Mouse (Mus musculus) neural tube, embryonic 10.5 days (tissue): Measurements from ENCODE around the gene Rbm14.
"Not testable (repeated sequence)": the region's sequence is repeated elsewhere in the genome, so short reads cannot be mapped to it uniquely, and the experiment has no call there.

ENCODE experiments used
- DNase-seq: peaks from one replicate; pipeline ENCODE4 v3.0.0-alpha.2; 2017; ENCODE audit warnings: low spot score; ENCODE audit errors: extremely low spot score

Gene Rbm14

DNA sequence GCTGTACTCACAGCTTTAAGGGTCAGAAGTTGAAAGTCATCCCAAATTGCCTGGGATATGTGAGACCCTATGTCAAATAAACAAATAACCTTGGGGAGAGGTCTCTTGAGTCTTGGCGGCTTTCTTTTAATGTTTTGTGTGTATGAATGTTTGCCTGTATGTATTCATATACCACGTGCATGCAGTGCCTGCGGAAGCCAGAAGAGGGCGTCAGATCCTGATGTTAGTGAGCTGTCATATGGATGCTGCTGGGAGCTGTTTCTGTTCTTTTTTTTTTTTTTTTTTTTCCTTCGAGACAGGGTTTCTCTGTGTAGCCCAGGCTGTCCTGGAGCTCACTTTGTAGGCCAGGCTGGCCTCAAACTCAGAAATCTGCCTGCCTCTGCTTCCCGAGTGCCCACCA lies 1.6 kb upstream of the Rbm14 start:
- DNase-seq, result no peak

DNA sequence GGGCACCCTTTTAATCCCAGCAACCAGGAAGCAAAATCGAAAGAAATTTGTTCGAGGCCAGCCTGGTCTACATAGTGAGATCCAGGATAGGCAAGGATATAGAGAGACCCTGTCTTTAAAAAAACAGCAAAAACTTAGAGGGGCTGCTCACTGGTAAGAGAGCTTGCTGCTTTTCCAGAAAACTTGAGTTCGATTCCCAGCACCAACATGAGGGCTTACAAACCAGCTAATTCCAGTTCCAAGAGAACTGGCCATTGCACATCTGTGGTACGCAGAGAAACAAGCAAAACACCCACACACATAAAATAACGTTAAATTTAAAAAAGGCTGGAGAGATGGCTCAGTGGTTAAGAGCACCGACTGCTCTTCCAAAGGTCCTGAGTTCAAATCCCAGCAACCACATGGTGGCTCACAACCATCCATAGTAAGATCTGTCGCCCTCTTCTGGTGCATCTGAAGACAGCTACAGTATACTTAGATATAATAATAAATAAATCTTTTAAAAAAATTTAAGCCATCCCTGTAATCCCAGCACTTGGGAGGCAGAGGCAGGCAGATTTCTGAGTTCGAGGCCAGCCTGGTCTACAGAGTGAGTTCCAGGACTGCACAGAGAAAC lies 1.0 kb upstream of the Rbm14 start:
- DNase-seq, result peak; percentile 16

DNA sequence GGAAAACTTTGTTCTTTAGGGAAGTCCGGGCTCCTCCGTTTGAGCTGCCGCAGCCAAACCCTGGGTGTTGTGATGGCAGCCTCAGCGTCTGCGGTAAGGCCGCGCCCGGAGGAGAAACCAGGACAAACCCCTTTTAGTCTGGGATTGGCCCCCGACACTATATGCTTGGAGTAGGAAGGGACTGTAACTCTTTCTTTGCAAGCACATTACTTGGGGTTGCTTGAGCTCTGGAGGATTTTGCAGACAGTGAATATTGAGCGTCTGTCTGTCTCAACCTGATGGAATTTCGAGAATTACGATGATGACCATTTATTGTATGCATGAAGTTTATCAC lies 442 bp upstream of the Rbm14 start:
- no peak for DNase-seq

DNA sequence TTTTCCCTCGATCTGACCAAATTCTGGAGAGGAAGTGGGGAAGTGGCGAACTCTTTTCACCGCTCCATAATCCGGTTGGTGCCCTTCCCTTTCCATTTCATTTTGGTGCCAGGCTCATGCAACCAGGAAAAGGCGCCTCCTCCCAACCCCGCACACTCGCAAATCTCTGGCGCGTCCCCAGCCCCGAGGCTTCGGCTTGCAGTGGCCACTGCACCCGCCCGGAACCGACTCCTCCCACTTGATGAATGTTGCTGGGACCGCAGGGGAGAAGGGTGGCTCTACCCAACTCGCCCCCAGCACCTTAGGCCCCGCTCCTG lies 730 bp downstream of the Rbm14 start:
- DNase-seq, result no peak

DNA sequence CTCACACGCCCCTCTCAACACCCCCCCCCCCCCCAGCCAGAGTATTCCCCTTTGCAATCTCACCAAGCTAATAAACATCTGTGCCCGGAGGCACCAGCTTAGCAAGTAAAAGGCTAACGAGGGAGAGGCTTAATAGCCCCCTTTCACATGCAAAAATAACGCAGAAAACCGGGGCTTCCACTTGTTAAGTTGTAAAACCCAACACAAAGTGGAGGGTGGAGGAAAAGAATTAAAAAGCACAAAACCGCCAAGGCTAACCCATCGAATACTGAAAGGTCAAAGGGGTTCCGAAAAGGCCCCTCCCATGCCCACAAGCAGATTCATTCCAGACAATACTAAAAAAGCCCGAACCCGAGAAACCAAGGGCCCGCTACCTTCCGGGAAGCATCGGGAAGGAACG lies 1.1 kb downstream of the Rbm14 start:
- no peak for DNase-seq

DNA sequence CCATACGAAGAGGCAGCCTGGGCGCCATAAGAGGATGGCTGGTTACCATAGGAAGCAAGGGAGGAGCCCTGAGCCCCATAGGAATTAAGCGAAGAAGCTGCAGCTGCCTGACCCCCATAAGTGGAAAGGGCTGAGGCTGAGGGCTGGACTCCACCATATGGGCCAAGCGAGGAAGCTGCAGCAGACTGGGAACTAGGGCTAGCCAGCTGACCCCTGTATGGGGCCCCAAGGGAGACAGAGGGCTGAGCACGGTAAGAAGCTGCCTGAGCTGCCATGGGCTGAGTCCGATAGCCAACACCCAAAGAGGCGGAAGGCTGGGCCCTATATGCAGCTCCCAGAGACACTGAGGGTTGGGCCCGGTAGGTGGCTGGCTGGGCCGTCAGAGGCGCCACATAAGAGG lies 8.2 kb downstream of the Rbm14 start:
- no peak for DNase-seq

DNA sequence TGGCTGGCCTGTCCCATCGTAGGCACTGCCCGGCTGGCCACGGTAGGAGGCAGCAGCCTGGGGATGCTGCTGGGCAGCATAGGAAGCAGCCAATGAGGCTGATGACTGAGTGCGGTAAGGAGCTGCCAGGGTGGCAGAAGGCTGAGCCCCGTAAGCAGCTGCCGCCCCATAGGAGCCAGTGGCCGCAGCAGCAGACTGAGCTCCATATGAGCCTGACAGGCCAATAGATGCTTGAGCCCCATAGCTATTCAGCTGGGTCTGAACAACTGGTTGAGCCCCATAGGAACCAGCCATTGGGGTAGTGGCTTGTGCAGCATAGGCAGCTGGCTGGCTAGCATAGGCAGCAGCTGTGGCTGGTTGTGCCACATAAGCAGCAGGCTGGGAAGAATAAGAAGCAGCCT lies 8.7 kb downstream of the Rbm14 start:
- no peak for DNase-seq

DNA sequence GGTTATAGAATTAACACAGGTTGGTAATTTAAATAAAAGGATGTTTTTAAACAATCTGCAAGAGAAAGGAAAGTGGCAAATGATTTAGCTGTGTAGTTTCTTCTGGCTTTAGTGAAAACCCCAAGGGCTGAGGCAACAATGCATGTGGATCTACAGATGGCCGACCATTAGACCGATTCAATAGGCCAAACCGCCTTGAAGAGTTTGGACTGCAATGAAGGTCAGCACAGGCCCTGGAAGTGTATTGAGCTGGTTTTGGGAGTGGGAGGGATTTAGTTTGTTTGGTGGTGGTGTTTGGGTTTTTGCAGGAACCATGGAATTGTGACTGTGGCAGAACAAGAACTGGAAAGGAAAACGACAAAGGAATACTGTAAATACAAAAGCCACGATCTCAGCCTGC lies 12.4 kb downstream of the Rbm14 start:
- no peak for DNase-seq

DNA sequence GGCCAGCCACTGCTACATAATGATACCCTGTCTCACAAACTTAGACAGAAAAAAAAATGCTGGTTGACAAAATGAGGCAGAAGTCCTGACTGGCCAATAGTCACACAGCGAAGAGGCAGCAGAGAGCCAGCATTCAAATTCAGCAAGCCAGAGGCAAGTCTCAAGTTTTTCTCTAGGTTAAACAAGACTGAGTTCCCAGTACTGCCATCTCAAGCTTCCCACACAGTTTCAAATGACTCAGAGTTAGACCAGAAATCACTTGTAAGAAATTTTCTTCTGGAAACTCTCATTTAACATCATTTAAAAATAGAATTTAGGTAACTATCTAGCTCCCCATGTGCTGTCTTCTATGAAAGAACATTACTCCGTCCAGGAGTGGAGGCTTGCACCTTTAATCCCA lies 13.6 kb downstream of the Rbm14 start:
- no peak for DNase-seq

DNA sequence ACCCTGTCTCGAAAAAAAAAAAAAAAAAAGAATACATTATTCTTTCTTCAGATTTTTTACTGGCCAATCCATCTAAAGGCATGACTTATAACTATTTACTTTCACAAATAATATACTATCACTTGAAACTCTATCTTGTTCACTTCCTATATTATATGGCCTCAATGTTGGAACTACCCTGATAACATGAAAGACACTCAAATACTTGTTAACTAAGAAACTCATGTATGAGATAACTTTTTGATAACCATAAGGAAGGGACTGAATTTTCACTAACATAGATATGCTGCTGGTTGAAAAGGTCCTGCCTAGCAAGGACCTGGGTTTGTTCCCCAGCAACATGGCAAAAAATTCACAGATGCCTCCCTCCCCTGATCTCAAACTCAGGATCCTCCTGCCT lies 15.5 kb downstream of the Rbm14 start:
- no peak for DNase-seq

DNA sequence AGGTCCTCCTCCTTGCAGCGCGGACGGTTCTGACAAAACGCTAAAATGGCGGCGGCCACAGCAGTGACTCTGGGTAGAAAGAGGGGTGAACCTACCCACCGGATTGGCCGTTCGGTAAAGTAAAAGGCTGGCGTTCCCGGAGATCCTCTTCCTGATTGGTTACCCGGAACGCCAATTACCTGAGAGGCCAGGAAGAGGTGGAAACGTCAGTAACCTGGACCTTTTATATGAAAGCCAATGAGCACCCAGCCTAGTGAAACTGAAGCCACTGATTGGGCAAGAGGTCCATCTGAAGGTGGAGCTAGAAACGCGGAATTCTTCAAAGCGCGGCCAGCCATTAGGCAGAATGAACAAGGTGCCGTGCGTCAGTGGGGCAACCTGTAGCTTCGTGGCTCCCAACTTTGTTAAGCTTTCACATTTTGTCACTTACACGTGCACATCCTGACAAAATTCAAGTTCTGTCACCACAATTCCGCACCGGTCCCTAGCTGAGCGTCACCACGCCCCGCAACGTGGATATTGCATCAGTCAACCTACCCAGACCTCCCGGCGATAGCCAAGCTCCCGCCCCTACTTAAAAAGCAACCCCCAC lies 17.5 kb downstream of the Rbm14 start, which contains the start of gene Rbm4:
TSS of gene Rbm4 (minus strand) at position 71 of the 592 bp plus-strand sequence.
- DNase-seq, result peak; percentile 92

DNA sequence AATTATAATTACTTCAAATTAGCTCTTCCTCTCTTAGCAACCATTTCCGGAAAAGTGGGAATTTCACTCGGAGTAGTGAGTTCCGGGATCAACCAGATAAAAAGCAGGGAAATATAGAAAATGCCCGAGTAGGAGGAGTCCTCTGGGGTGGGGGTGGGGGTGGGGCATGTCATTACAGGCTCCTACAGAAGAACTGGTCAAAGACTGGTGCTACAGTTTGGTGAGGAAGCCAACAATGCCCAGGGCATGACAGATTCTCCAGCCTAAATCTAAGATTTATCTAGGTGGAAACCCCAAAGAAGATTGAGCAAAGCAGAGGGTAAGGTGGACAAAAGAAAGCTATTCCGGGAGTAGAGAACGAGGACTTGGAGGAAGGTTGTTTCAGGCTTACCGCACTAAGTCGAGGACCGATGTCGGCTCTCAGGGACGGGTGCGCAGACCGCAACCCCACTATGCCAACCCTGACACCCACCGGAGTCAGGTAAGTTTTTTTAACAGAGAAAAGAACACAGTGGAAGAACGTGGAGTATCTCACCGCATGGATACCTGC lies 18.1 kb downstream of the Rbm14 start:
- DNase-seq, result no peak

DNA sequence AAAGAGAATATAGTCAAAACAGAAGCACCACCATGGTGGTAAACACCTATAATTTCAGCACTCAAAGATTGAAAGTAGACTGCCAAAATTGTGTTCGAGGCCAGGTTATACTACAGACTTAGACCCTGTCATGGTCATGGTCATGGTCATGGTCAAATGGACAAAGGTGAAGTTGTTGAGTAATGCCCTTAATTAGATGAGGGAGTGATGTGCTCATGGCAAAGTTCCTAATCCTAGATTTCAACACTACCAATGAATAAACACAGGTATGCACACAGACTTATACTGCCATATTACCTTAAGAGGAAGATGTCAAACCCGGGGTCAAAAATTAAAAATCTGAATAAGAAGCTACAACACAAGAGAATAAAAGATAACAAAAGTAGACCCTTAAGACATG lies 25.1 kb downstream of the Rbm14 start:
- DNase-seq, result no peak

DNA sequence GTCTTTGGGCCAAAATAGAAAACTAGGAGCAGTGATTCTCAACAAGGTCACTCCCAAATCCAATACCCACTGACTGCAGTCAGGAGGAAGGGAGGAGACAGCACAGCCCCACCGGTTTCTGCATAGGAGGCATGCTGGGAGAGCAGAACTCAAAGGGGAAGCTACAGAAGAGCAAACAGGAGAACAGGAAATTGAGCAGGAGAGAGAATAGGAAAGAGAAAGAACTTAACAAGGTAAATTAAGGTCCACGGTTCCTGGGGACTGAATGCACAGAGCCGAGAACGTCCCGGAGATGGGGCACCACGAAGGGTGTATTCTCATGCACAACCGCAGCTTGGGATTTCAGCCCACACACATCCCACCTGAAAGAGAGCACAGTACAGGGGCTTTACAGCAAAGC lies 26.2 kb downstream of the Rbm14 start:
- no peak for DNase-seq

DNA sequence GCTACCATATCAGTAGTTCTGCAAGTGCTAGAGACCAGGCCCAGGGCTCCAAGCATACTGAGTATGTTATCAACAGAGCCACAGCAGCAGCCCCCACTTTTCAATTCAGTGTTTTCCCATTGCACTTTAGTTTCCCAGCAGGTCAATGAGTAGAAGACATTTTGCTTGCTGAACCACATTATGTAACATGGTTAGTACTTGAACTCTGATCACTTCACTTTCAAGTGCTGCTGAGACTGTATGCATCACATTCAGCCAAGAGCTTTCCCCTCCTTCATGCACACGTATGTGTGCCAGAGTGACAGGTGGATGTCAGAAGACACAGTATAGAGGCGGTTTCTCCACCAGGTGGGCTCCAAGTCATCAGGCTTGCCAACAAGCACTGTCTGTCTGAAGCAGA lies 28.5 kb downstream of the Rbm14 start:
- no peak for DNase-seq

DNA sequence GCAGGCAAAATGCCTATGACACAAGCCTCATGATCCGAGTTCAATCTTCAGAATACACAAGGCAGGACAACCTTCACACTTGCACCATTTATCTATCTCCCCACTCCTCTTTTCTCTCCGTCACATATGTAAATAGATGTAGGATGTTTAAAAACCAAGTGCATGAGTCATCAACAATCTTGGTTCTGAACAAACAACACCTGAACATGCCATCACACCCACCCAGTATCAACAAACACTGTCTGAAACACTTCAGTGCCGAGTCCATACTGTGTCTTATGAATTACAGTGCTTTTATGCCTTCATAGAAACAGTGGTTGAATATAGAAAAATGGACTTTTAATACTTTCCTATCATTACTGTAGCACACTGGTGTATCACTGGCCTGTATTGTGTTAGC lies 38.6 kb downstream of the Rbm14 start:
- DNase-seq, result no peak

DNA sequence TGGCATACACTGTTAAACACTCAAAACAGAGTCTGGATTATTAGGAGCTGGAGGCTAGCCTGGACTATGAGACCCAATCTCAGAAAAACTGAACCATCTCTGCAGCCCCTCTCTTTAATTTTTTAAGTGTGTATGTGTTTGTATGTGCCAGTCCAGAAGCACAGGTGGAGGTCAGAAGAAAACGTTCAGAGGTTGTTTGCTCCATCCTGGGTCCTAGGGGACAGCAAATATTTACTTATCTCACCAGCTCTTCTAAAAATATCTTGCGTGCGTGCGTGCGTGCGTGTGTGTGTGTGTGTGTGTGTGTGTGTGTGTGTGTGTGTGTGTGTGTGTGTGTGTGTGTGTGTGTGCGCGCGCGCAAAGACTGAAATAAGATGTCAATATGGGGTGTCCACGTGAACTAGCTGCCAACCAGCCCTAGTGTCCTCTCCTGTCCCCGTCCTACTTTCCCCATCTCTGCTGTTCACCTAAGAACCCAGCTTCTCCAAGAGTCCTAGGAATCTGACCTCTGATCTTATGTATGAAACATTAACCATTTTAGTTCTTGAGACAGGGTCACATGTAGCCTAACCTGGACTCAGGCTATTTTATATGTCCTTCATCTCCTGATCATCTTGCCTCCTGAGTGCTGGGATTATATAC lies 43.8 kb downstream of the Rbm14 start:
- DNase-seq, result no peak

DNA sequence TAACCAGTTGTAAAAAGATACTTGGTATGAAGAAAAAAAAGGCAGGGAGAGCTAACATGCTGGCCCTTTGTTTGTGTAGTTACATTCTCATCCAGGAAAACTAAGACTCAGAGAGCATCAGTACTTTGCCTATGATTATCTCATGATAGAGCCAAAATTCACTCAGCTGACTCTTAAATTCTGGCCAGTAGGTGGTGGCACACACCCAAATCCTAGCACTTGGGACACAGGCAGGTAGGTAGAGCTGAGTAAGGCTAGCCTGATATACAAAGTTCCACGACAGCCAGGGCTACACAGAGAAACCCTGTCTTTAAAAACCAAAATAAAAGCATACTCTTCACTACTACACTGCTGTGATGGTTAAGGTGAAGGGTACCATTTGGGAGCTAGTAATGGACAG lies 48.6 kb downstream of the Rbm14 start:
- no peak for DNase-seq

DNA sequence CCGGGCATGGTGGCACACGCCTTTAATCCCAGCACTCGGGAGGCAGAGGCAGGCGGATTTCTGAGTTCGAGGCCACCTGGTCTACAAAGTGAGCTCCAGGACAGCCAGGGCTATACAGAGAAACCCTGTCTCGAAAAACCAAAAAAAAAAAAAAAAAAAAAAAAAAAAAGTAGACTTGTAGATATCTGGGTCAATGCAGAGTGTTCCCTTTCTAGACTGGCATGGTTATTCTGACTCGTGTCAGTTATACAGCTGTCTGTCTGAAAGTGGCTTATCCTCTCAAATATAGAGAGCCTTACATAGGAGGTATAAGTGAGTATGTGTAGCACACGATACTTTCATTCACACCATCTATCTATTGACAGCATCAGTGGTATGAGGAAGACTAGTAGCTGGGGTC lies 50.9 kb downstream of the Rbm14 start:
- DNase-seq, result not testable (repeated sequence)

DNA sequence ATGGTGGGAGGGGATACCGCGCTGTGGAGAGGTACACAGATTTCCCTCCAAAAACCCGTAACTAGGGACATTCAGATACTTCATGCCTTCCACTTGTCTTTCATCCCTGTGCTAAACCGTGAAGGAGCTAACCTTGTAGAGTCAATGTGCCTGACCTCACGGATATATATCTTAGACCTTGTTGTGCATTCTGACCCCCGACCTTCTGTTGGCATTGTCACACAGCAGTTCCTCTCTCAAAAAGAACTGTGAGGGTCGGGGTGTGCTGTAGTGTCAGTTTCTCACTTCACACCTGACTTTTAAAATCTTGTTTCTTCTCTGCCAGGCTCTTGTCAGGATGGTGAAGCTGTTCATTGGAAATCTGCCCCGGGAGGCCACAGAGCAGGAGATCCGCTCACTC lies 54.5 kb downstream of the Rbm14 start:
- DNase-seq, result no peak

DNA sequence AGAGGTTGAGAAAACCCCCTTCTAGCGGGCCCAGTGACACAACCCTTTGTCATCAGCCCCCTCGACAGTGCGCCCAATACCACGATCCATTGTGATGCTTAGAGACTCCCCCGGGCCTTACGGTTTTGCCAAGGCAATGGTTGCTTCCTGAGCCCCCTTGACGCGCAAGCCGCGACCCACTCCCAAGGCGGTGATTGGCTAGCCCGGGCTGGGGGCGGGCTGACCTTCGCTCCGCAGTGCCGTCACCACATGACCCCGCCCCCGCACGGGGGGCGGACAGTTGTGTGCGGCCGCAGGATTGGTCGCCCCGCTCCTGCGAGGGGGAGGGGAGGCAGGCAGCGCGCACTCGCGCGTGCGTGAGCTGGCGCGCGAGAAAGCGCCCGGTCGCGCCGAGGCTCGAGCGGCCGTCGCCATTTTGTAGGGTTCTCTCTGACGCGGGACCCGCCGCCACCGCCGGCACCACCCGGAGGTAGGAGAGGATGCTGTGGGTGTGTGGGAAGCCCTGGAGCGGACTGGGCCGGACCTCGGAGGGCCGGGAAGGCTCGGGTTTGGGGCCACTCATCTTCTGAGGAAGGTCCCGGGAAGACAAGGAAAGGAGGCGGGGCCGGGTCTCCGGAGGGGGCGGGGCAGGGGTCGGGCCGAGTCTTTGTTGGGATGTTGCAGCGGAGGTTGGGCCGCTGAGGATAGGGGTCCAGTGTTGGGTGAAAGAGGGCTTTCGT lies 55.1 kb downstream of the Rbm14 start, which contains the start of gene Rbm4b:
TSS of gene Rbm4b (plus strand) at position 305 of the 719 bp plus-strand sequence.
- DNase-seq, result peak; percentile 96

DNA sequence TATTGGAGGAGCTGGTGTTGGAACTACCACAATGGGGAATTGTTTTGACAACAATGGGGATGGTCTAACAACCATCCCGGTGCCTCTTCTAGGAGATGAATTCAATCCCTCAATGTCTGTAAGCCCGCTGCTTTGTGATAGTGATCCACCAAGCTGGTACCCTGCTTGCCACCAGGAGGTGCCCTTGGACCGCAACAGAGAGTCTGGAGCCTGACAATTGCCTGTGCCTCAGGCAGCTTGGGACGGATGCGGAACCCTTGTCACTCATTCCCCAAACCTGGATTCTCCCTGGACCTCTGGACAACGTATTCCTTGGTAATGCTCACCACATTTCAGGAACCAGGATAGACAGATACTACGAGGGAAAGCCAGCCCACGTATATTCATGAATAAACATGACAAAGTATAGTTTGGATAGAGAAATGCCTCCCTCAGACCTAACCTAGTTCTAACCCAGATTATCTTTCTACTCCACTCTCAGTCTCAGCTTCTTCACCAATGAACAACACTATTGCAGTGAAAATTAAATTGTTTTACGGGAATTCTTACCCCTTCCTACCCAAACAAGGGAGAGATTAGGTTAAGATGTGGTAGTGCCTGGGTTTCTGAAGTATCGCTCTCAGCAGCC lies 55.8 kb downstream of the Rbm14 start:
- DNase-seq, result peak; percentile 86
